Mouse (Mus musculus) liver, embryonic 14.5 days (tissue): Measurements from ENCODE around the gene P2rx1. TPM values are rescaled to one million over a fixed set of nuclear protein-coding genes. Genes with fewer than 3 reads are reported as not detected.

Source experiments
- ATAC-seq: fragments of 200-750 bp; cut with Nextera tagmentation; 2 replicates; pipeline ENCODE4 v1.8.0; 2017; ENCODE audit warnings: moderate number of reproducible peaks, mild to moderate bottlenecking, moderate library complexity; ENCODE audit not compliant: insufficient read depth
- DNase-seq, 3 experiments: peaks; one replicate each; pipeline ENCODE4 v3.0.0-alpha.2; 2012 to 2013; ENCODE audit warnings: low read depth in 3 of 3, low spot score in 3 of 3
- H3K27ac ChIP-seq: fragments of 300-500 bp; sonication (generic); 2 replicates; pipeline ENCODE4 v1.5.1; 2014; ENCODE audit warnings: moderate library complexity, mild to moderate bottlenecking, control low read depth, inconsistent platforms
- H3K27me3 ChIP-seq: fragments of 300-500 bp; sonication (generic); 2 replicates; pipeline ENCODE4 v1.6.1; 2014; ENCODE audit warnings: mild to moderate bottlenecking, low read length, moderate library complexity; ENCODE audit not compliant: control insufficient read depth, insufficient read depth
- H3K36me3 ChIP-seq: fragments of 300-500 bp; sonication (generic); replicated peaks from 2 replicates; pipeline ENCODE4 v1.6.1; 2014; ENCODE audit warnings: low read depth; ENCODE audit not compliant: control insufficient read depth, insufficient read depth
- H3K4me1 ChIP-seq, 2 experiments: fragments of 200-500 bp in 1 of 2; fragments of 300-500 bp in 1 of 2; sonication (generic) in 1 of 2; replicated peaks; 2 replicates each; pipeline ENCODE4 v1.6.1; 2012 to 2014; ENCODE audit warnings: antibody characterized with exemption in 1 of 2, inconsistent platforms in 1 of 2, low read length in 1 of 2; ENCODE audit not compliant: control insufficient read depth in 2 of 2, insufficient read depth in 2 of 2
- H3K4me2 ChIP-seq: fragments of 300-500 bp; sonication (generic); 2 replicates; pipeline ENCODE4 v1.6.1; 2014; ENCODE audit warnings: low read depth, mild to moderate bottlenecking, control low read depth, moderate library complexity
- H3K4me3 ChIP-seq, 2 experiments: fragments of 200-500 bp in 1 of 2; fragments of 300-500 bp in 1 of 2; sonication (generic) in 1 of 2; 2 replicates each; pipeline ENCODE4 v1.5.1; 2012 to 2014; ENCODE audit warnings: low read depth in 2 of 2, low read length in 2 of 2, mild to moderate bottlenecking in 2 of 2, control low read depth in 1 of 2, inconsistent platforms in 1 of 2, moderate library complexity in 1 of 2; ENCODE audit not compliant: insufficient read depth in 1 of 2
- H3K9ac ChIP-seq: fragments of 300-500 bp; sonication (generic); replicated peaks from 2 replicates; pipeline ENCODE4 v1.6.1; 2014; ENCODE audit warnings: mild to moderate bottlenecking, control low read depth, moderate library complexity
- H3K9me3 ChIP-seq: fragments of 300-500 bp; sonication (generic); 2 replicates; pipeline ENCODE4 v1.6.1; 2016; ENCODE audit warnings: low read length, mixed read lengths; ENCODE audit not compliant: control insufficient read depth
- CTCF ChIP-seq: IDR thresholded peaks from 2 replicates; pipeline ENCODE4 v1.5.1; 2016; ENCODE audit warnings: antibody characterized with exemption, low read depth, control low read depth
- EP300 ChIP-seq: IDR thresholded peaks from 2 replicates; pipeline ENCODE4 v1.6.1; 2016; ENCODE audit warnings: antibody characterized with exemption, low read depth
- WGBS: fragments of 180-500 bp; shearing (Covaris S2); extraction: QIAGEN DNeasy Blood & Tissue Kit; methylation state at CpG from one replicate; pipeline ENCODE4 v1.1.7; 2014; ENCODE audit not compliant: insufficient replicate concordance; 5-methylcytosine and 5-hydroxymethylcytosine counted together
- polyA plus RNA-seq, 2 experiments: library from polyadenylated mRNA; depleted of rRNA in 1 of 2; stranded (reverse) in 1 of 2; unstranded in 1 of 2; fragments of >200 nt; fragmentation: Nextera tagmentation in 1 of 2; extraction: Ambion mirVana in 1 of 2; gene quantifications; 2 replicates each; pipeline versions ENCODE4 v1.2.1 to v1.2.3; 2012 to 2014

Gene P2rx1
- polyA plus RNA-seq, 2 experiments = 4.6 to 6.8 TPM

- TF ChIP-seq CTCF = no peak
- no peak for TF ChIP-seq EP300
- Histone ChIP-seq H3K27me3 (peaks cover 11% of the 10 kb centered on the region), H3K4me2 (no peak overlapping the region), H3K4me1 (0 out of 4 replicates have a peak, but pooled peaks cover 0 to 2% of the 10 kb centered on the region in 2 experiments), H3K36me3 (no peaks in the 10 kb centered on the region), H3K9ac (no peak overlapping the region), H3K4me3 (no peak overlapping the region), H3K9me3 (no peaks in the 10 kb centered on the region), H3K27ac (no peak overlapping the region)
- WGBS = 67% methylated on average over 5 of the region's 5 CpGs
- DNase-seq (no peak), ATAC-seq (no peak)
These were observed 15.1 kb downstream of the P2rx1 start for GRCm38 (mm10) chr11:73013981-73014380.

GRCm38 (mm10) chr11:73014831-73015344, 16.0 kb downstream of the P2rx1 start:
- TF ChIP-seq EP300 (no peak), CTCF (no peak)
- 76% methylated on average over 4 of the region's 4 CpGs for WGBS
- no peak overlapping the region for H3K9ac ChIP-seq

DNA sequence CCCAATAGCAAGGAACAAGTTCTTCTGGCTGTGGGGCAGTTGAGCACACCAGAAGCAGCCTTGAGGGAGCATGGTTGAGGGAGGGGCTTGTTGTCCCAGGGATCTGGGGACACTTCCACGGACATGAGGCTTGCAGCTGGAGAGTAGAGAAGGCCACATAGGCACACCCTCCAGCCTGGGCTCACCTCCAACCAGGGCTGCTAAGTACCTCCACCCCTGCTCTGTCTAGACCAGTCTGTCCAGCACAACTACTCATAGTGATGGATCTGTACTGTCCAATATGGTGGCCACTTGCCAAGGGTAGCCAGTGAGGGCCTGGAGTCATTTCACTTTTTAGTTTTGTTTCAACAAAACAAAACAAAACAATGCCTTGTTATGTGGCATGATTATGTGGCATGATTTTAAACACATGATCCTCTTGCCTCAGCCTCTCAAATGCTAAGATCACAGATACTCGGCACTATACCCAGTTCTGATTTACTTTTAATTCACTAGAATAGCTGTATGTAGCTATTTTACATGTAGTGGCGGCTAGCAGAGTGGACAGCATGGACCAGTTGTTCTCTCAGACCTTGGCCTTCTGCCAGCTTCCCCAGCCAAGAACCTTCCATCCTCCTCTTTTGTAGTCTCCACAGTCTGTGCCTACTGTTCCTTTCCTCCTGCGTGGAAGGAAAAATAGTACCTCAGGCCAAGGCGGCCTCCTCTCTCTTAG, 16.6 kb downstream of the P2rx1 start:
- no peak overlapping the region for H3K27ac ChIP-seq
- peaks cover 0 to 2% of the 10 kb centered on the region in 2 experiments; a peak in 1 of 4 replicates for H3K4me1 ChIP-seq
- WGBS = 67% methylated on average over 5 of the region's 5 CpGs
- TF ChIP-seq CTCF (no peak), EP300 (no peak)
- H3K27me3 ChIP-seq = peaks cover 27% of the 10 kb centered on the region
- H3K4me2 ChIP-seq = no peak overlapping the region
- H3K9me3 ChIP-seq = no peaks in the 10 kb centered on the region
- H3K4me3 ChIP-seq = no peak overlapping the region
- DNase-seq = no peak
- no peak for ATAC-seq
- H3K36me3 ChIP-seq = no peaks in the 10 kb centered on the region
- H3K9ac ChIP-seq = no peak overlapping the region

More at GRCm38 (mm10) chr11:73014831-73015344, 16.0 kb downstream of the P2rx1 start:
- DNase-seq (no peak), ATAC-seq (no peak)
- Histone ChIP-seq H3K4me1 (peaks cover 0 to 2% of the 10 kb centered on the region in 2 experiments; a peak in 1 of 4 replicates), H3K27me3 (peaks cover 20% of the 10 kb centered on the region), H3K9me3 (no peaks in the 10 kb centered on the region), H3K27ac (no peak overlapping the region), H3K4me2 (no peak overlapping the region), H3K4me3 (no peak overlapping the region), H3K36me3 (no peaks in the 10 kb centered on the region)

- Histone ChIP-seq H3K9me3 (no peaks in the 10 kb centered on the region), H3K36me3 (no peaks in the 10 kb centered on the region), H3K4me1 (peaks cover 0 to 2% of the 10 kb centered on the region in 2 experiments; a peak in 1 of 4 replicates), H3K4me2 (no peak overlapping the region), H3K4me3 (no peak overlapping the region), H3K27me3 (peaks cover 27% of the 10 kb centered on the region), H3K9ac (no peak overlapping the region), H3K27ac (no peak overlapping the region)
- ATAC-seq (no peak), DNase-seq (no peak)
- TF ChIP-seq EP300 (no peak), CTCF (no peak)
- 53% methylated on average over 6 of the region's 6 CpGs for WGBS
These were observed 17.2 kb downstream of the P2rx1 start for GRCm38 (mm10) chr11:73016103-73016420.

DNA sequence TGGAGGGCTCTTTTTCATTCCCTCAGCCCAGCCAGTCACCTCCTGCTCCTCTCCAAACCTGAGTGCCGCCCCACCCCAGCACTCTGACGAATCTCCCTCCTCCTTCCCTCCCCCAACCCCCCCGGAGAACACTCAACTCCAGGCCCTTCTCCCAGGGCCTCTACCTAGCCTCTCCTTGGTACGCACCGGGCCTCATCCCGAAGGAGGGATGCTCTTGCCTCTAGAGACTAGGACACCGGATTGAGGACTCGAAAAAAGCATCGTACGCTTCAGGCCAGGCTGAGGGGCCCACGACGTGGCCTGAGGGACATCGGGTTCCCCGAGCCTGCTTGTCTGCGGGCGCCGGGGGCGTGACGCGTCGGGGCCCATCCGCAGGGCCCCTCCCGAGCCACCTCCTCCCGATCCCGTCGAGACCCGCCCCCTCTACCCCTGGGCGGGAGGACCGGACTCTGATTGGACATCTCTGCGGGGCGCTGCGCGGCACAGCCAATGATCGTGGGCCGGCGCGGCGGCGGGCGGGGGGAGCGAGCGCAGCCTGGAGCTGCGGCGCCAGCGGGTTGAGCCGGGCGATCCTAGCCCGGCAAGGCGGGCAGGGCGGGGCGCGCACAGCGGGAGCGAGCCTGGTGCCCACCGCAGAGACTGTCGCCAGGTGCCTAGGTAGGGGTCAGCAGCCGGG, 19.7 kb downstream of the P2rx1 start, which contains the start of gene Camkk1:
Gene Camkk1 (plus strand): TSS at position 538 of the 676 bp plus-strand sequence.
- WGBS = under 1% methylated on average over 57 of the region's 57 CpGs
- no peak within 1 kb of the TSS for H3K27ac ChIP-seq
- no peak for TF ChIP-seq CTCF
- no peak for TF ChIP-seq EP300
- H3K9ac ChIP-seq = no peak within 1 kb of the TSS
- DNase-seq = peak; percentile 72 to 75 (median 72)
- H3K27me3 ChIP-seq = peaks cover 30% of the 10 kb centered on the region
- peak within 1 kb of the TSS; percentile 49 to 57 for H3K4me3 ChIP-seq
- H3K4me2 ChIP-seq = peak within 1 kb of the TSS; percentile 82
- H3K36me3 ChIP-seq = no peaks in the 10 kb centered on the region
- ATAC-seq = peak; percentile 96
- H3K4me1 ChIP-seq = peaks cover 0 to 2% of the 10 kb centered on the region in 2 experiments; a peak in 1 of 4 replicates
- H3K9me3 ChIP-seq = no peaks in the 10 kb centered on the region
